In genomic region chr11:80168121-80168520, GRCm38 (mm10) we compare ENCODE assay signal across 11 mouse cellular contexts. TPM values are rescaled to one million over a fixed set of nuclear protein-coding genes. Genes with fewer than 3 reads are reported as not detected.
"Had no signal": no experiment of that assay in that cellular context is flagged by ENCODE, and none has a peak within 500 bp of the region (broad histone marks: within the 10 kb centered on the region; RNA-seq: fewer than 3 reads in every experiment).

No protein-coding gene starts in this region.

- DNase-seq: kidney, adult 8-10 months; liver; lung, postnatal 14 days; right cerebral cortex, adult 18-20 months; right cerebral cortex, postnatal 25 days had no signal

- H3K36me3 ChIP-seq: limb, embryonic 12.5 days; lung, embryonic 15.5 days; midbrain, embryonic 12.5 days; stomach, embryonic 15.5 days had no signal

- H3K4me1 ChIP-seq: limb, embryonic 12.5 days; lung, embryonic 15.5 days; midbrain, embryonic 12.5 days; stomach, embryonic 15.5 days had no signal

- ATAC-seq: midbrain, embryonic 16.5 days had no signal

- H3K27ac ChIP-seq: limb, embryonic 12.5 days; lung, embryonic 15.5 days; midbrain, embryonic 12.5 days; stomach, embryonic 15.5 days had no signal

- H3K4me3 ChIP-seq: limb, embryonic 12.5 days; lung, embryonic 15.5 days; midbrain, embryonic 12.5 days; stomach, embryonic 15.5 days had no signal

- H3K27me3 ChIP-seq: limb, embryonic 12.5 days; lung, embryonic 15.5 days; midbrain, embryonic 12.5 days; stomach, embryonic 15.5 days had no signal

RNA-seq across cellular contexts. Expression of gene Adap2, which starts 14.2 kb away (rescaled TPM):
- total RNA-seq: megakaryocyte-erythroid progenitor cell, adult 5-6 weeks had no signal
